Mouse (Mus musculus) midbrain, postnatal 0 days (tissue): ENCODE data around the gene Grid2. TPM values are rescaled to one million over a fixed set of nuclear protein-coding genes. Genes with fewer than 3 reads are reported as not detected.

Experiments used
- ATAC-seq: fragments of 200-750 bp; cut with Nextera tagmentation; 2 replicates; pipeline ENCODE4 v1.8.0; 2017; ENCODE audit warnings: moderate number of reproducible peaks, mild to moderate bottlenecking, moderate TSS enrichment, moderate library complexity; ENCODE audit not compliant: low FRiP score
- DNase-seq: peaks from one replicate; pipeline ENCODE4 v3.0.0-alpha.2; 2015; ENCODE audit warnings: low spot score
- H3K27ac ChIP-seq: fragments of 300-500 bp; sonication (generic); 2 replicates; pipeline ENCODE4 v1.5.1; 2014; ENCODE audit warnings: low read depth, mild to moderate bottlenecking, low read length, mixed read lengths
- H3K27me3 ChIP-seq: fragments of 300-500 bp; sonication (generic); 2 replicates; pipeline ENCODE4 v1.6.1; 2014; ENCODE audit warnings: low read length, control low read depth, mixed read lengths; ENCODE audit not compliant: insufficient read depth
- H3K36me3 ChIP-seq: fragments of 300-500 bp; sonication (generic); 2 replicates; pipeline ENCODE4 v1.6.1; 2014; ENCODE audit warnings: low read length, control low read depth, mixed read lengths; ENCODE audit not compliant: insufficient read depth
- H3K4me1 ChIP-seq: fragments of 300-500 bp; sonication (generic); 2 replicates; pipeline ENCODE4 v1.6.1; 2014; ENCODE audit warnings: mild to moderate bottlenecking, control low read depth, antibody characterized with exemption, low read length, mixed read lengths; ENCODE audit not compliant: insufficient read depth
- H3K4me2 ChIP-seq: fragments of 300-500 bp; sonication (generic); 2 replicates; pipeline ENCODE4 v1.6.1; 2014; ENCODE audit warnings: low read depth, mild to moderate bottlenecking, low read length, mixed read lengths; ENCODE audit not compliant: poor library complexity, severe bottlenecking
- H3K4me3 ChIP-seq: fragments of 300-500 bp; sonication (generic); 2 replicates; pipeline ENCODE4 v1.5.1; 2014; ENCODE audit warnings: low read depth, mild to moderate bottlenecking, low read length, moderate library complexity
- H3K9ac ChIP-seq: fragments of 300-500 bp; sonication (generic); replicated peaks from 2 replicates; pipeline ENCODE4 v1.6.1; 2014; ENCODE audit warnings: mild to moderate bottlenecking, low read length, moderate library complexity, mixed read lengths; ENCODE audit not compliant: poor library complexity, severe bottlenecking
- H3K9me3 ChIP-seq: fragments of 300-500 bp; sonication (generic); 2 replicates; pipeline ENCODE4 v1.6.1; 2016; ENCODE audit warnings: low read length, control low read depth
- CTCF ChIP-seq: IDR thresholded peaks from 2 replicates; pipeline ENCODE4 v1.5.1; 2016; ENCODE audit warnings: antibody characterized with exemption, mild to moderate bottlenecking
- WGBS: fragments of 180-500 bp; shearing (Covaris S2); extraction: QIAGEN DNeasy Blood & Tissue Kit; methylation state at CpG from one replicate; pipeline ENCODE4 v1.1.7; 2014; 5-methylcytosine and 5-hydroxymethylcytosine counted together
- polyA plus RNA-seq: library from polyadenylated mRNA; unstranded; fragments of >200 nt; fragmentation: Nextera tagmentation; extraction: Ambion mirVana; gene quantifications from 2 replicates; pipeline ENCODE4 v1.2.1, GENCODE M21; 2015
- total RNA-seq: library from RNA; depleted of rRNA; stranded (reverse); fragments of >200 nt; gene quantifications from 2 replicates; pipeline ENCODE4 v1.2.3, GENCODE M21; 2014

Gene Grid2
- total and polyA plus RNA-seq, 2 experiments from 2014 or later, result 15.3 to 44.8 TPM

- H3K36me3 ChIP-seq, result no peaks in the 10 kb centered on the region
- ATAC-seq (no peak), DNase-seq (peak; percentile 12)
- H3K27me3 ChIP-seq, result no peaks in the 10 kb centered on the region
- TF ChIP-seq CTCF, result no peak
- no peaks in the 10 kb centered on the region for H3K4me1 ChIP-seq
- H3K4me2 ChIP-seq, result no peak overlapping the region
- no peak overlapping the region for H3K27ac ChIP-seq
- no peak overlapping the region for H3K9ac ChIP-seq
- H3K4me3 ChIP-seq, result no peak overlapping the region
- 93% methylated on average over 1 of the region's 1 CpGs for WGBS
- H3K9me3 ChIP-seq, result no peaks in the 10 kb centered on the region
Observed at GRCm38 (mm10) chr6:63417534-63417933, 161.9 kb downstream of the Grid2 start.

GRCm38 (mm10) chr6:63432751-63433150 is 177.1 kb downstream of the Grid2 start:
- H3K9me3 ChIP-seq, result no peaks in the 10 kb centered on the region
- no peak for TF ChIP-seq CTCF
- ATAC-seq, result no peak
- H3K4me2 ChIP-seq, result no peak overlapping the region
- H3K9ac ChIP-seq, result no peak overlapping the region
- H3K27ac ChIP-seq, result no peak overlapping the region
- H3K4me3 ChIP-seq, result no peak overlapping the region
- DNase-seq, result no peak
- WGBS, result 86% methylated on average over 2 of the region's 2 CpGs
- no peaks in the 10 kb centered on the region for H3K27me3 ChIP-seq
- H3K4me1 ChIP-seq, result no peaks in the 10 kb centered on the region
- H3K36me3 ChIP-seq, result no peaks in the 10 kb centered on the region

- 84% methylated on average over 2 of the region's 2 CpGs for WGBS
- Histone ChIP-seq H3K4me2 (no peak overlapping the region), H3K27me3 (no peaks in the 10 kb centered on the region), H3K4me3 (no peak overlapping the region), H3K36me3 (no peaks in the 10 kb centered on the region), H3K9ac (no peak overlapping the region), H3K4me1 (no peaks in the 10 kb centered on the region), H3K27ac (no peak overlapping the region), H3K9me3 (no peaks in the 10 kb centered on the region)
- no peak for TF ChIP-seq CTCF
- ATAC-seq (no peak), DNase-seq (no peak)
Observed at GRCm38 (mm10) chr6:63448175-63448574, 192.5 kb downstream of the Grid2 start.

- no peaks in the 10 kb centered on the region for H3K27me3 ChIP-seq
- DNase-seq (peak; percentile 23), ATAC-seq (no peak)
- no peaks in the 10 kb centered on the region for H3K9me3 ChIP-seq
- no peak overlapping the region for H3K9ac ChIP-seq
- no peak overlapping the region for H3K4me2 ChIP-seq
- no peak overlapping the region for H3K4me3 ChIP-seq
- 79% methylated on average over 1 of the region's 1 CpGs for whole genome bisulfite sequencing
- H3K4me1 ChIP-seq, result no peaks in the 10 kb centered on the region
- TF ChIP-seq CTCF, result no peak
- no peaks in the 10 kb centered on the region for H3K36me3 ChIP-seq
- no peak overlapping the region for H3K27ac ChIP-seq
Observed at GRCm38 (mm10) chr6:63482141-63482540, 226.5 kb downstream of the Grid2 start.

GRCm38 (mm10) chr6:63515016-63515415 is 259.3 kb downstream of the Grid2 start:
- Histone ChIP-seq H3K36me3 (no peaks in the 10 kb centered on the region), H3K27me3 (no peaks in the 10 kb centered on the region), H3K9me3 (no peaks in the 10 kb centered on the region), H3K4me3 (no peak overlapping the region), H3K4me2 (no peak overlapping the region), H3K27ac (no peak overlapping the region), H3K9ac (no peak overlapping the region), H3K4me1 (no peaks in the 10 kb centered on the region)
- 92% methylated on average over 1 of the region's 1 CpGs for WGBS
- ATAC-seq (no peak), DNase-seq (peak; percentile 7)
- no peak for TF ChIP-seq CTCF

- Histone ChIP-seq H3K4me1 (no peaks in the 10 kb centered on the region), H3K27ac (no peak overlapping the region), H3K9me3 (no peaks in the 10 kb centered on the region), H3K9ac (no peak overlapping the region), H3K27me3 (no peaks in the 10 kb centered on the region), H3K4me3 (no peak overlapping the region), H3K36me3 (no peaks in the 10 kb centered on the region), H3K4me2 (no peak overlapping the region)
- 86% methylated on average over 6 of the region's 6 CpGs for WGBS
- DNase-seq (no peak), ATAC-seq (no peak; the same call in 1 of the 2 replicates)
- TF ChIP-seq CTCF, result no peak
Observed at GRCm38 (mm10) chr6:63515957-63516356, 260.3 kb downstream of the Grid2 start.
